Mouse (Mus musculus) ovary, adult 18-20 months (tissue): Measurements from ENCODE around the gene Nfatc2.

Experiments used
- DNase-seq: peaks from one replicate; pipeline ENCODE4 v3.0.0; 2022; ENCODE audit warnings: low spot score, mixed read lengths

Nfatc2 gene

DNA sequence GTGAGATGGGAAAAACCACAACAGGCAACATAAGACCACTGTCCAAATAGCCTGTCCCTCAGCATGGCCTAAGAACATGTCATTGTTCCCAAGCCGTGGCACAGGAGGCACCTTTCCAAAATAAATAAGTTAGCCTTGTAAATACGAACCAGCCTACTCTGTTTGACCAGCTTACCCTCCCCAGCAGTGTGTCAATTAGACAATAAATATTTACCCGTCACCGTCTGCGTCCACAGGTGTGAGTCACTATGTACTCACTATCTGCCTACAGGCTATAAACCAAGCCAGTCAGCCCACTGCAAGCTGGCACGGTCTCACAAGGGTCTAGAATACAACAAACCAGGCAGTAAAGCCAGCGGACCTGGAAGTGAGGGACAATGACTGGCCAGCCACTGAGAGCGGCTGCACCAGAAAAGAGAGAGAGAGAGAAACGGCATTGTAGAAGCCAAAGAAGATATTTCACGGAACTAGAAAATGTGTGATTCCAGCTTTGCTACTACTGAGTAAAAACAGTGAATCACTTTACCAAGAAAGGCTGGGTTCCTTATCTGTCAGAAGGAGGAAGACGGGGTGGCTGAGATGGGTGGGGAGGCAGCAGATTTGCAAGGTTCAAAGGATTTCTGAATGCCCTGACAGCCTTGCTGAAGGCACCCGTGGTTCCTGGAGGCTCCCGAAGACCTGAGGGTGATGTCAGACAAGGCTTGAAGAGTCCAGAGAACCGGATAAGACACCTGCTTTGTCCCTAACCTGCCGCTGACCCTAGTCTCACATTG, 69.2 kb downstream of the Nfatc2 start:
- no peak for DNase-seq

- no peak for DNase-seq
Measured at GRCm38 (mm10) chr2:168528551-168528950, 72.9 kb downstream of the Nfatc2 start.

DNA sequence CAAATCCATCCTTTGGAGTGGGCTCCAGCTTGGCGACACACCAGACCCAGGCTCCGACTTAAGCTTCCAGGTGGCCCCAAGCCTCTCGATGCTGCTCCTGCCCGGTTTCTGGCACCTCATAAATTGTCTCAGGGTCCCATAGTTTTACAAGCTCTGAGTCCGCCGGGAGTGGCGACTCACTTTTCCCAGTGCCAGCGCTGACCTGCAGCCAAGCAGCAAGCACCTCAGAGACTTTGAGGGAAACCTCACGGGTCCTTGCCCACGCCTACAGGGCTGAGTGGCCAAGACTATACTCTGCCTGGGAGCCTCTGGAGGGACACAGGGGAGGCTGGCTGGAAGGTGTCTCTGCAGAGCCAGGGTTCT, 74.0 kb downstream of the Nfatc2 start:
- no peak for DNase-seq

GRCm38 (mm10) chr2:168526547-168527429, 74.7 kb downstream of the Nfatc2 start:
- no peak for DNase-seq

GRCm38 (mm10) chr2:168525391-168526154, 75.9 kb downstream of the Nfatc2 start:
- DNase-seq = no peak

GRCm38 (mm10) chr2:168524905-168525381, 76.5 kb downstream of the Nfatc2 start:
- peak; percentile 94 for DNase-seq

DNA sequence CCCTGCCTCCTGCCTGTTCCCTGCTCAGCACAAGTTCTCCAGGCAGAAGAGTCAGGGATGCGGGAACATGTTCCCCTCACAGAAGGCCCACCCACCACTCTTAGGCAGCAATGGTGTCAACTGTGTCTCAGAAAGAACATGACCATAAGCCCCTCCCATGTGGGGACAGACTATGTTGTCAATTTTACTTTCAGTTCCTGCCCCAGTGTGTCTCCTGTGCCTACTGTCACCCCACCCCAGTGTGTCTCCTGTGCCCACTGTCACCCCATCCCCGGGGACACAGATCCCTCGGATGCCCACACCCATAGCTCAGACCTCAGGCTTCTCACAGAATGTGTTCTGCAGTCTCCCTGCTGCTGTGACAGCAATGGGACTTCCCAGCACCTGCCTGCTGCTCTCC, 79.2 kb downstream of the Nfatc2 start:
- no peak for DNase-seq

- DNase-seq = no peak
Measured at GRCm38 (mm10) chr2:168520771-168521170, 80.7 kb downstream of the Nfatc2 start.

- no peak for DNase-seq
Measured at GRCm38 (mm10) chr2:168519589-168519988, 81.9 kb downstream of the Nfatc2 start.

GRCm38 (mm10) chr2:168518256-168518659, 83.2 kb downstream of the Nfatc2 start:
- peak; percentile 71 for DNase-seq

DNA sequence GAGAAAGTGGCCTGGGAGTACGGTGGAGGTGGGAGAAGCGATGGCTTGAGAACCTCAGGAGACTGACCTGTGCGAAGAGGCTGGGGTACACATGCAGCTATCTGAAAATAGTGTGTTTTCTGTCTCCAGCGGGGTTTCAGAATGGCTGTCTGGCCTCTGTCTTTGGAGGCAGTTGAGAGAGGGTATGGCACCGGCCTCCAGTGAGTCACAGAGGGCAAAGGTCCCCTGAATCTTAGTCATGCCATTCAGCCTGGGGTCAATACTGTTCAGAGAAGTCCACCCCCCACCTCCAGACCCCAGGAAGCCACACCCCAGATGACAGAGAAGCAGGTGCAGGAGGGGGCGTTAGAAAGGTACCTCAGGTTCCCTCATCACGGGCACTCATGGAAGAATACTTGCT, 83.7 kb downstream of the Nfatc2 start:
- DNase-seq = no peak

DNA sequence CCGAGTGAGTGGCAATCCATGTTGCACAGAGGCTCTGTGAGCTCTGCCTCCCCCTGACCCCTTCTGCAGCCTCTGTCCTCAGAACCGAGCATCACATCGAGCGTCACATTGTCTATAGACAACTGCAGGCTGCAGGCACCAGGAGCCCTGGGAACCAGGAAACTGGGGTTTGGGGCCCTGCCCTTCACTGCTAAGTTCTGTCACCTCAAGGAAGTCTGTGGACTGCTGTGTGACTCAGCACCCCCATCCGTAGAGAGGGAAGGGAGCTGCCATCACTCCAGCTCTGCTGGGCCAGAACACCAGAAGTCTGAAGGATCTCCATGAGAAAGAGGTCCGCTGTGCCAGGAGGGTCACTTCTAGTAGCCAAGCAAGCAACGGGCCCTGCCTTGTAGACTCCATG, 84.7 kb downstream of the Nfatc2 start:
- no peak for DNase-seq

DNA sequence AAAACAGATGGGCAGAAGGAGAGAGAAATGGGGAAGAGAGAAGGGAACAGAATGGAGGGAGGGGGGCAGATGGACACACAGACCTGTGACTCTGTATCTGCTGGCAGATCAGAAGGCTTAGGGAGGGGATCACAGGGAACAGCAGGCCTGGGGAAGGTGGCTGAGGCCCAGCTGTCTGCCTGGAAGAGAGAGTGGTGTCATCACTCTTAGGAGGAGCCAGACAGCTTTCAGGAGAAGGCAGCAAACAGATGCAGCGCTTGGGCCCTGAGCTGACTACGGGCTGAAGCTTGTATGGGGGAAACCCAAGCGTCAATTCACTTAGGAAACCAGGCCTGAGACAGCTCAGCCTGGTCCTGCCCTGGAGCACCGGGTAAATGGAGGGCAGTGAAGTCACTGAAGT, 86.0 kb downstream of the Nfatc2 start:
- no peak for DNase-seq

- no peak for DNase-seq
Measured at GRCm38 (mm10) chr2:168514131-168514530, 87.3 kb downstream of the Nfatc2 start.

DNA sequence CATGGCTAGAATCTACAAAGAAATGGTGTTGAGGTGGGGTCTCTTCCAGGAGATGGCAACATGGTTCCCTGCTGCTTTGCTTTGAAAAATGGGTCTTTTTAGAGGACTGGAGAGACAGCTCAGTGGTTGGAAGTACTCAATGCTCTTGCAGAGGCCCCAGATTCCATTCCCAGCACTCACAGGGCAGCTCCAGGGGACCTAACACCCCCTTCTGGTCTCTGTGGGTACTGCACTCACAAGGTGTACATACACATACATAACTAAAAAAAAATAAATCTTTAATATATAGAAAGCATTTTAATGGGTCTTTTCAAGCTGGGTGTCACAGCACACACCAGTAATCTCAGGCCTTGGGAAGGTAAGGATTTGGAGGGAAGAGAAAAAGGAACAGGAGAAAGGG, 89.9 kb downstream of the Nfatc2 start:
- DNase-seq = no peak

DNA sequence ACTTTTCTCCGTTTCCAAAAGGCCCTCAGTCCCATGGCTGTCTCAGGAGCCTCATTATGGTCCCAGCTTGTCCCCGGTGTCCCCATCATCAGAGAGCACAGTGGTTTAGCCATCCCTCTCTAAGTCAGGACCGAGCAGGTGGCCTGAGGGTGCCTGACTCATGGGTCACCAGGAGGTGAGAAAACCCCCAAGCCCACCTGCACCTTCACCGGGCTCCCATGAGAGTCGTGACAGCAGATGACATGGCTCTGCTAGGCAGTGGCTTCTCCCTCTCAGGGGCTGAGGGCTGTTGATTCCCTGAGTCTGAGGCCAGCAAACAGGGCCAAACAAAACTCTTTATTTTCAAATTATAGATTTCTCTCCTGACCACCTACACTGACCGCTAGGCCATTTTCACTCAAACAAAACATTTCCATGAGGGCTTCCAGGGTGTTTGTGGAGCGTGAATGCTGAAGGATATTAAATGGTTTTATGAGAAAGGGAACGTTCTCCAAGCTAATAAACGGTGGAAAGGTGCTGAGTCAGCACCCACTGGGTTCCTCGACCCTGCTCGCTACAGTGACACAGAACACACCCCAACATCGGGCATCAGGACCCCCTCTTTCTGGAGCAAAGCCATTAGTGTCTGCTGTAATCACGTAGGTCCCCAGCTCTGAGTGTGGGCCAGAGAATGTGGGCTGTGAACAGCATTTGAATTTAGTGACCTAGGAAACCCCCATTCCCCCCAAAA, 92.8 kb downstream of the Nfatc2 start:
- no peak for DNase-seq

- peak; percentile 60 for DNase-seq
Measured at GRCm38 (mm10) chr2:168504431-168505182, 96.8 kb downstream of the Nfatc2 start.

- DNase-seq = no peak
Measured at GRCm38 (mm10) chr2:168503735-168504134, 97.7 kb downstream of the Nfatc2 start.

DNA sequence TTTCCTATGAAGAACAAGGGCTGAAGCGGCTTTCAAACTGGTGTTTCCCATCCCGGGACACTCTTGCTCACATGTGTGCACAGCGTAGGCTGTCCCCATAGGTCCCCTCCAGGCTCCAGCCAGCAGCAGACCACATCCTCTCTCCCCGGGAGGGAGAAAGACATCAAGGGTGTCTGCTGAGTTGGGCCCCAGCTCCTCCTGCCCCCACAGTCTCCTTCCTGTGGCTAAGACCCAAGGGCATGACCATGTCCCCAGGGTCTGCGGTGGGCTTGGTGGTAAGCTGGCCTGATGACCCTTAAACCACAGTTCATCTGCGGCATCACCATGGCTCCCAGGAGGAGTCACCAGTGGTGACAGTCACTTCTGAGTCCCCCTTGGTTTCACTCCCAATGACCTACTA, 100.7 kb downstream of the Nfatc2 start:
- no peak for DNase-seq

- no peak for DNase-seq
Measured at GRCm38 (mm10) chr2:168500244-168500643, 101.2 kb downstream of the Nfatc2 start.

DNA sequence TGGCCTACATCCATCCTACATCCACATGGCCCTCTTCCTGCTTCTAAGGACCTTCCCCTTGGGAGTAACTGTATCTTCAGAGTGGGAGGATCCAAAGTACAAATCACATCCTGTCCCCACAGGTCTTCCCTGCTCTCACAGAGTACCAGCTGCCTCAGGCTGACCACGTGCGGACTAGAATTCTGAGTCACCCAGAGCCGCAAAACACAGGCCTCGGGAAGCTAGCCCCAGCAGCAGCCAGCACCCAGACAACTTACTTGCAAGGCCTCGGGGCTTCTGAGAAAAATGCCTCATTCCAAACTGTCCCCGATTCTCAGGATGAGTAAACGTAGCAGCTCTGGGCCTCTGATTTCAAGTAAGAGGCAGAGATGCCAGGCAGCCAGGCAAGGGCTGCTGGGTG, 109.7 kb downstream of the Nfatc2 start:
- no peak for DNase-seq
